Mouse (Mus musculus) layer of hippocampus, adult 9-10 months (tissue): ENCODE results near the gene Ptprs.

ENCODE experiments used
- DNase-seq: peaks from one replicate; pipeline ENCODE4 v3.0.0; 2022; ENCODE audit warnings: low spot score

Gene Ptprs

GRCm38 (mm10) chr17:56424726-56425583 lies 51.3 kb downstream of the Ptprs start:
- no peak for DNase-seq

DNA sequence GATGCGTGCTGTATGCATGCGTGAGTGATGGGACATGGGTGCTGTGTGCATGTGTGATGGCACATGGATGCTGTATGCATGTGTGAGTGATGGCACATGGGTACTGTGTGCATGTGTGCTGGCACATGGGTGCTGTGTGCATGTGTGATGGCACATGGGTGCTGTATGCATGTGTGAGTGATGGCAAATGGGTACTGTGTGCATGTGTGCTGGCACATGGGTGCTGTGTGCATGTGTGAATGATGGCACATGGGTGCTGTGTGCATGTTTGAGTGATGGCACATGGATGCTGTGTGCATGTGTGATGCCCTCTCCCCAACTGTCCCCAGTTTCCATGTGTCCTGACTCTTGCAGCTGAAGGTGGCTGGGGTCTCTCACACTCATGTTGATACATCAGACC lies 56.3 kb downstream of the Ptprs start:
- no peak for DNase-seq

DNA sequence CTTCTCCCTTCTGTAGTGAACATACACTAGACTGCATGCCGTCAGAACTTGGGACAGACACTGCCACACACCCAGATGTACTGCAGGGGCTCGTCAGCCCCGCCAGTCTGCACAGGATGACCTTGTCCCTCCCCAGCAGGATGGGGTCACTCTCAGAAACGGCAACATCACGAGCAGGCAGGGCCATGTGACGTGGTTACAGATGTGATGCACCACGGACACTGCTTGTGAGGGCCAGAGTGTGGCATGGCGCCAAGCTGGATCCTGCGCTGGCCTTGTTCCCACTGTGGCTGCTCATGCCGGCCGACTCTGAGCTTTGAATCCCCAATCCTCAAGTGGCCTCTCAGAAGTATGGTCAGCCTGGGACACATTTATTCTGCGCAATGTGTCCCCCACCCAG lies 58.0 kb downstream of the Ptprs start:
- DNase-seq, result no peak

DNA sequence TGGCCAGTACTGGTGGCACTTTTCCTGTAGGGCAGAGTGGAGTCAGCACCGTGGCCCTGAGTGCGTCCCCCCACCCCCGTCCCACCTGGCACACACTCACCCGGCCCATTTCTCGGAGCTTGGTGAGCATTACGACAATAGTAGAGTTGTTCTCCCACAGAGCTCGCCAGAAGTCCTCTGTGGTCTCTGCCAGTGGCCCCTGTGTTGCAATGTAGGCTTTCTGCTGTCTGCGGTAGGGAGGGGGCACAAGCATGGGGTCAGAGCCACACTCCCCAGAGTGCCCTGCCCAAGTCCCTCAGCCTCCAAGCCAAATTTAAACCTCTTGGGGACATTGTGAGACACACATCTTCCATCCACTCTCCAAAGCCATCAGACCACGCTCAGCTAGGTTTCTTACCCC lies 61.5 kb downstream of the Ptprs start:
- DNase-seq, result no peak

DNA sequence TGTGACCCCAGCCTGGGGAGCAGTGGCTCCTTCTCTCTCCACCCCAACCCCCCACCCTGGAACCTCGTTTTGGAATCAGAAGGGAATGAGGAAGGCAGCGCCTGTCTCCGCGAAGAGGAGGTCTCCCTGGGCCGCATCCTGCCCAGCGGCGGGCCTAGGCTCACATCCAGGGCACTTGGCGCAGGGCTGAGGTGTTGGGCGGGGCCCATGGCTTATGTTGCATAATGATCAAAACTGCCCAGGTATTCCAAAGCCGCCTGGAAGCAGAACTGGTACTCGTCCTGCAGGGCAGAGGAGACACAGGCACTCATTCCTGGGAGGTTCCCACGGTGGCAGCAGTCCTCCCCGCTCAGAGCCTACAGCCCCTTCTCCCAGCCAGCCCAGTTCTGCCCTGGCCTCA lies 63.2 kb downstream of the Ptprs start:
- DNase-seq, result no peak

GRCm38 (mm10) chr17:56411437-56411836 lies 64.8 kb downstream of the Ptprs start:
- no peak for DNase-seq

- no peak for DNase-seq
These were observed 66.5 kb downstream of the Ptprs start for GRCm38 (mm10) chr17:56409759-56410158.

- DNase-seq, result no peak
These were observed 67.2 kb downstream of the Ptprs start for GRCm38 (mm10) chr17:56408965-56409625.

GRCm38 (mm10) chr17:56407379-56407778 lies 68.9 kb downstream of the Ptprs start:
- DNase-seq, result no peak

GRCm38 (mm10) chr17:56406878-56407277 lies 69.4 kb downstream of the Ptprs start:
- DNase-seq, result no peak

- no peak for DNase-seq
These were observed 70.1 kb downstream of the Ptprs start for GRCm38 (mm10) chr17:56405856-56406840.

DNA sequence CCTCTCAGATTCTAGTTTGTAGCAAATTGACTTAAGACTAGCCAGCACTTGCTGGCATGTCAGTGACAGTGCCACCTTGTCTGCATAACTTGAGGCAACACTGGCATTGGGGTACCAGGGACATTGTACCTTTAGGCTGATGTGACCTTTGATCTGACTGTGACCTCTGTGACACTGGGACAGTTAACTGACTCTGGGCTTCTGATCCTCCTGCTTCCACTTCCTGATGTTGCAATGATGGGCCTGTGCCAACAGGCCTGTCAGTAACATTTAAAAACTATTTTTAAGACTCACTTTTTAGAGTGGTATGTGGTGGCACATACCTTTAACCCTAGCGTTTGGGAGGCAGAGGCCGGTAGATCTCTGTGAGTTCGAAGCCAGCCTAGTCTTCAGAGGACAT lies 70.9 kb downstream of the Ptprs start:
- no peak for DNase-seq

DNA sequence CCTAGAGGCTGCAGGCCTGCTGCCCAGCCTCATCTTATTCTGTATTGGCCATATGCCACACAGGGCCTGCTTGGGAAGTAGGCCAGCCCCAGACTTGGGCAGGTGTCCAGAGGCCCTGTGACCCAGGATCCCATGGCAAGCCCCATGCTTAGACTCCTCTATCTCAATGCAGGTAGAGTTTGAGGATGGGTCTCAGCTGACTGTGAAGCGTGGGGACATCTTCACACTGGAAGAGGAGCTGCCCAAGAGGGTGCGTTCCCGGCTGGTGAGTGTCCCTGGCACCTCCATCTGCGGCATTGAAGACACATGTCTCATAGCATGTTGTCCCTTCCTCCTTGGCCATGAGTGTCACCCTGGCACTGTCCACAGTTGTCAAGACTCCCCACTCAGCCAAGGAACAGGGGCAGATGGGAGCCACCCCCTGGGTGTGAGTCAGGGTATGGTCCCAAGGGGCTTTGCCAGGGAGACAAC lies 75.2 kb downstream of the Ptprs start:
- no peak for DNase-seq

DNA sequence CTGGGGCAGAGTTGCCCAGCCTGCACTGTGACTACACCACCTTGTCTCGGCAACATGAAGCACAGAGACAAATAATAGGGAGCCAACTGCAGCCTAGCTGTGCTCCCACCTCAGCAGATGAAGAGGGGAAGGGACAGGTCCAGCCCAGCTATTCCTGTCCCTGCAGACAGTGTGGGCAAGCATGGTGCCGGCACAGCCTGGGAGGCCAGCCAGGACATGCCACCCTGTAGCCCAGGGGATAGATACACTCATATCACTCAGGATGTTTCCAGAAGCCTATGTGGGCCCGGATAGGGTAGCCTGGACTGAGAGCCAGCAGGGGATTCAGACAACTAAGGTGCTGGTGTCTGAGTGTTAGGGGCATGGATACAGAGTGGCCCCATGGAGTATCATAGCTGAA lies 76.1 kb downstream of the Ptprs start:
- no peak for DNase-seq

- DNase-seq, result no peak
These were observed 80.2 kb downstream of the Ptprs start for GRCm38 (mm10) chr17:56396051-56396450.

- no peak for DNase-seq
These were observed 82.4 kb downstream of the Ptprs start for GRCm38 (mm10) chr17:56393889-56394288.

GRCm38 (mm10) chr17:56393238-56393637 lies 83.0 kb downstream of the Ptprs start:
- no peak for DNase-seq

DNA sequence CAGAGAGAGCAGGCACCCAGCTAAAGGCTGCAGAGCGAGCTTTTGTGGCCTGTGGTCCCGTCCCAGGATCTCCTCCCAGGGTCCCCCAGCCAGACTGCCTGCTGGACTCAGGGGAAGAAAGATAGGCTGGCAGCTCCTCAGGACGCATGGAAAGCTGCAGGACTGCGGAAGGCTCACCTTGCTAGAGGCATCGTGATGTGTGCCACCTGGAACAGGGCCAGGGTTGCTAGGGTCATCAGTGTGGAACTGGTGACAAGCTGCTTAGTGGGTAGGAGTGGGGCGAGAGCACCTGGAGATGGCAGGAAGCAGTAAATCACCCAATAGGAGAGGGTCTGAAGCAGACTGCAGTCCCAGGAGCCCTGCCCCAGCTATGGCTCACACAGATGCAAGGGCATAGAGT lies 88.7 kb downstream of the Ptprs start:
- DNase-seq, result no peak

DNA sequence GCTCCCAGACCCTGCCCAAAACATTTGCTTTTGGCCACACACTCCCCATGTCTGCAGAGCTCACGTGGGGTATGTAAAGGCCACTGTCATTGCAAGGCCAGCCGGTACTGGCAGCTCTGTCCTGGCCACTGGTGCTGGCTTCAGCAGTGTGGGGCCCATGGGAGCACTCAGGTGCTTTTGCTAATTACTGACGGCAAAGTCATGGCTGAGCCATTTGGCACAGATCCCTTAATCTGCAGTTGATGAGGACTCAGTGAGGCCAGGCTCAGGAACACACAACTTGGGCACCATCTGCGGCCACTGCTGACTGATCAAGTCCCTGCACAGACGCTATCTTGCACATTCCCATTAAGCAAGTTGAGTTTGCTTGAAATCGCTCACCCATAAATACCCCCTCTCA lies 91.4 kb downstream of the Ptprs start:
- DNase-seq, result no peak

- no peak for DNase-seq
These were observed 93.3 kb downstream of the Ptprs start for GRCm38 (mm10) chr17:56382997-56383396.

GRCm38 (mm10) chr17:56381183-56381582 lies 95.1 kb downstream of the Ptprs start:
- no peak for DNase-seq

- DNase-seq, result no peak
These were observed 96.0 kb downstream of the Ptprs start for GRCm38 (mm10) chr17:56380286-56380685.
